ENCODE assay signal across 9 mouse cellular contexts in the genomic region with DNA sequence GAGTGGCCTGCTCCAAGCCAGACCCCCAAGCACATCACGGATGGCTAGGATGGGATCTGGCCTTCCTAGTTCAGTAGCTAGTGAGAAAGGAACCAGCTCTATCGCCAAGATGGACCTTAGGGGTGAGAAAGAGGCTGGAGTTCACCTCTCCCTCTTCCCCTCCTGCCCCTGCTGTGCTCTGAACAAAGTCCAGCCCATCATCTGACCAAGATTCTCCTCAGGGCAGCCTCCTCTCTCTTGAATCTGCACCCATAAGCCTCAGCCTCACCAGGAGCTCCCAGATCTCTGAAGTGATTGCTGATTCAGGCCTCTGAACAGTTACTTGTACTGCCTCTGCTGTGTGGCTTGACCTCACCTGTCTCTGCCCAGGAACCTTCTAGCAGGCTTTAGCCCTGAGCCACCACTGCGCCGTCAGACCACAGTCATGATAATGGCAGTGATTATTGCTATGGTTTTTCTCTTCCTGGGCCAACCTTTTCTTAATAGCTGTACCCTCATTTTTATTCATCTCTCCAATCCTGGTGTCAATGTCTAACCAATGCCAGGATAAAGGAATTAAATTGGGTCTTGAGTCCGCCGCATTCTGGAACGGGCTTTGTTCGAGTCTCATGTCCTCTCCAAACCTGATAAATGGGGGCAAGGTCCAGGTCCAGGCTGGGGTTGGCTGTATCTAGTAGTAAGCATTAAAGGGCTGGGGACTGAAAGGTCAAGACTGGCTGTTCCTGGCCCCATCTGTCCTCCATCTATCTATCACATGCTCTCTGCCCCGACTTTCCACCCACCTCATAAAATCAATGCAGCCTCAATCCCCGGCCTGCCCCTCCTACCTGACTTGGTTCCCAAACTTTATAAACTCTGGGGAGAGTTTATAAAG. TPM values are rescaled to one million over a fixed set of nuclear protein-coding genes. Genes with fewer than 3 reads are reported as not detected.
DNase-seq lines count a peak whose midpoint lies in the region; ATAC-seq lines count a peak whose summit lies in the region.
"Had no signal": no experiment of that assay in that cellular context is flagged by ENCODE, and none has a peak within 500 bp of the region (broad histone marks: within the 10 kb centered on the region; RNA-seq: fewer than 3 reads in every experiment).

No protein-coding gene starts in this region.

- no peaks in the 10 kb centered on the region for H3K27me3 ChIP-seq in heart, embryonic 12.5 days (replicated peaks)
- no peaks in the 10 kb centered on the region for H3K27me3 ChIP-seq in intestine, embryonic 16.5 days (replicated peaks; ENCODE audit: control insufficient read depth, insufficient read depth, low read length)
- no peaks in the 10 kb centered on the region; the same call in 1 of the 2 replicates for H3K27me3 ChIP-seq in liver, embryonic 11.5 days (replicated peaks; ENCODE audit: control insufficient read depth, insufficient read depth, low read length)

- no peaks in the 10 kb centered on the region for H3K36me3 ChIP-seq in heart, embryonic 12.5 days
- H3K36me3 ChIP-seq in intestine, embryonic 16.5 days (ENCODE audit: control insufficient read depth, insufficient read depth, low read length) = no peaks in the 10 kb centered on the region
- no peaks in the 10 kb centered on the region for H3K36me3 ChIP-seq in liver, embryonic 11.5 days (ENCODE audit: control insufficient read depth, insufficient read depth, low read length)
- H3K36me3 ChIP-seq: forebrain, embryonic 12.5 days had no signal

- no peaks in the 10 kb centered on the region for H3K9me3 ChIP-seq in heart, embryonic 12.5 days (replicated peaks)
- H3K9me3 ChIP-seq in intestine, embryonic 16.5 days (ENCODE audit: control insufficient read depth, low read length) = no peaks in the 10 kb centered on the region
- no peaks in the 10 kb centered on the region for H3K9me3 ChIP-seq in liver, embryonic 11.5 days (ENCODE audit: control insufficient read depth, low read length)
- H3K9me3 ChIP-seq: forebrain, embryonic 12.5 days had no signal

- no peak for ATAC-seq in heart, embryonic 12.5 days (ENCODE audit: insufficient number of reproducible peaks, low FRiP score)
- ATAC-seq in intestine, embryonic 16.5 days = no peak
- no peak for ATAC-seq in liver, embryonic 11.5 days (replicated peaks; ENCODE audit: low FRiP score)

- no peak overlapping the region for H3K4me3 ChIP-seq in heart, embryonic 12.5 days
- no peak overlapping the region for H3K4me3 ChIP-seq in intestine, embryonic 16.5 days (ENCODE audit: low read length)
- H3K4me3 ChIP-seq in liver, embryonic 11.5 days (ENCODE audit: low read depth, low read length) = no peak overlapping the region

- H3K4me2 ChIP-seq in heart, embryonic 12.5 days = peak overlapping the region; percentile 76; the same call in 1 of the 2 replicates
- H3K4me2 ChIP-seq in intestine, embryonic 16.5 days (ENCODE audit: low read depth, low read length) = 0 out of 2 replicates have a peak overlapping the region, but pooled peaks have one; percentile 72
- H3K4me2 ChIP-seq in liver, embryonic 11.5 days = peak overlapping the region; percentile 67

- no peak overlapping the region for H3K9ac ChIP-seq in heart, embryonic 12.5 days
- H3K9ac ChIP-seq in intestine, embryonic 16.5 days (ENCODE audit: low read depth, low read length) = 0 out of 2 replicates have a peak overlapping the region, but pooled peaks have one; percentile 62
- H3K9ac ChIP-seq in liver, embryonic 11.5 days (ENCODE audit: low read depth, low read length) = no peak overlapping the region; the same call in 1 of the 2 replicates

- no peak overlapping the region for H3K27ac ChIP-seq in heart, embryonic 12.5 days (ENCODE audit: poor library complexity, severe bottlenecking)
- H3K27ac ChIP-seq in intestine, embryonic 16.5 days (ENCODE audit: low read length) = 0 out of 2 replicates have a peak overlapping the region, but pooled peaks have one; percentile 33
- no peak overlapping the region for H3K27ac ChIP-seq in liver, embryonic 11.5 days (ENCODE audit: low read depth, low read length)
- H3K27ac ChIP-seq: forebrain, embryonic 12.5 days had no signal

- 72% methylated on average over 10 of the region's 10 CpGs for WGBS in heart, embryonic 12.5 days
- 62% methylated on average over 10 of the region's 10 CpGs for WGBS in intestine, embryonic 16.5 days
- 54% methylated on average over 10 of the region's 10 CpGs for WGBS in liver, embryonic 11.5 days

- peaks cover 48% of the 10 kb centered on the region for H3K4me1 ChIP-seq in heart, embryonic 12.5 days (replicated peaks)
- H3K4me1 ChIP-seq in intestine, embryonic 16.5 days (ENCODE audit: control insufficient read depth, insufficient read depth, low read length) = peaks cover 36% of the 10 kb centered on the region
- H3K4me1 ChIP-seq in liver, embryonic 11.5 days (replicated peaks; ENCODE audit: control insufficient read depth, insufficient read depth, low read length) = peaks cover 15% of the 10 kb centered on the region

- peak; percentile 81 for DNase-seq in kidney, adult 11 months
- no peak for DNase-seq in kidney, postnatal 4 days
- no peak for DNase-seq in liver, embryonic 11.5 days (ENCODE audit: low spot score)
- DNase-seq in spleen, adult 12 weeks (ENCODE audit: low spot score) = no peak
- DNase-seq in thymus, postnatal 10 days (ENCODE audit: low spot score in 2 of 2) = no peak
- no peak for DNase-seq in urinary bladder, postnatal 10 days (ENCODE audit: low spot score)

RNA-seq across cellular contexts. Expression of gene Tob2, which starts 23.4 kb away (rescaled TPM):
- 14.6 and 14.7 TPM in 2 replicates for polyA plus RNA-seq in heart, embryonic 12.5 days (2016; fragmentation: Nextera tagmentation; extraction: Ambion mirVana)
- 25.3 and 28.6 TPM in 2 replicates for polyA plus RNA-seq in intestine, embryonic 16.5 days (2015; fragmentation: Nextera tagmentation; extraction: Ambion mirVana)
- polyA plus RNA-seq in liver, embryonic 11.5 days (2014; fragmentation: Nextera tagmentation; extraction: Ambion mirVana) = 18.3 and 19.3 TPM in 2 replicates

RNA-seq across cellular contexts. Expression of gene Tef, which starts 33.0 kb away (rescaled TPM):
- polyA plus RNA-seq in heart, embryonic 12.5 days (2016; fragmentation: Nextera tagmentation; extraction: Ambion mirVana) = 26.0 and 27.8 TPM in 2 replicates
- polyA plus RNA-seq in intestine, embryonic 16.5 days (2015; fragmentation: Nextera tagmentation; extraction: Ambion mirVana) = 12.5 and 14.5 TPM in 2 replicates
- 12.0 and 12.6 TPM in 2 replicates for polyA plus RNA-seq in liver, embryonic 11.5 days (2014; fragmentation: Nextera tagmentation; extraction: Ambion mirVana)

RNA-seq across cellular contexts. Expression of gene Phf5a, which starts 36.5 kb away (rescaled TPM):
- 88.9 and 89.3 TPM in 2 replicates for polyA plus RNA-seq in heart, embryonic 12.5 days (2016; fragmentation: Nextera tagmentation; extraction: Ambion mirVana)
- 119 and 122 TPM in 2 replicates for polyA plus RNA-seq in intestine, embryonic 16.5 days (2015; fragmentation: Nextera tagmentation; extraction: Ambion mirVana)
- 224 and 237 TPM in 2 replicates for polyA plus RNA-seq in liver, embryonic 11.5 days (2014; fragmentation: Nextera tagmentation; extraction: Ambion mirVana)

RNA-seq across cellular contexts. Expression of gene Aco2, which starts 36.9 kb away (rescaled TPM):
- polyA plus RNA-seq in heart, embryonic 12.5 days (2016; fragmentation: Nextera tagmentation; extraction: Ambion mirVana) = 497 and 519 TPM in 2 replicates
- 288 and 307 TPM in 2 replicates for polyA plus RNA-seq in intestine, embryonic 16.5 days (2015; fragmentation: Nextera tagmentation; extraction: Ambion mirVana)
- 177 and 185 TPM in 2 replicates for polyA plus RNA-seq in liver, embryonic 11.5 days (2014; fragmentation: Nextera tagmentation; extraction: Ambion mirVana)
